Mouse (Mus musculus) cerebellum, adult 11-12 months (tissue): ENCODE results near the gene Ezh1.

Source experiments
- DNase-seq: peaks from one replicate; pipeline ENCODE4 v3.0.0; 2022

The Ezh1 gene

GRCm38 (mm10) chr11:101245855-101246701, 19.8 kb upstream of the Ezh1 start, which contains the start of gene Ramp2:
Gene Ramp2, plus strand, starts transcription at chr11:101246028.
- DNase-seq, result no peak

DNA sequence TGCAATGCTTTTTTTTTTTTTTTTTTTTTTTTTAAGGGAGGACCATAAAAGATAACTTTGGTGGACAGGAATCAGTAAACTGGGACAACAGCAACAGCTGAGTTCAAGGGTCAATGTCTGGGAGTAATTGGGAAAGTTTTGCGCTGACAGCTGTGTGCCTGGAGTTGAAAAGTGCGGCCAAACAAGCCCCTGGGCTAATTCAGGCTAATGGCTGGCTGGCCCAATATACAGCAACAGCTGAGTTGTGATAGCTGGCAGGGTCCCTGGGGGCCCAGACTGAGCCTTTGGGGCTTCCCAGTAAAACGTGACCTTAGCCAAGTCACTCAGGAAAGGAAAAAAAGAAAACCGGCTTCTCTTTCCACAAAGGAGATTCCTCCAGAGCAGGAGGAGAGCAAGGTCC, 18.8 kb upstream of the Ezh1 start:
- DNase-seq, result no peak

GRCm38 (mm10) chr11:101238071-101238647, 11.9 kb upstream of the Ezh1 start:
- no peak for DNase-seq

GRCm38 (mm10) chr11:101236782-101237181, 10.5 kb upstream of the Ezh1 start:
- DNase-seq, result no peak

- no peak for DNase-seq
Measured at GRCm38 (mm10) chr11:101235429-101235828, 9.2 kb upstream of the Ezh1 start.

DNA sequence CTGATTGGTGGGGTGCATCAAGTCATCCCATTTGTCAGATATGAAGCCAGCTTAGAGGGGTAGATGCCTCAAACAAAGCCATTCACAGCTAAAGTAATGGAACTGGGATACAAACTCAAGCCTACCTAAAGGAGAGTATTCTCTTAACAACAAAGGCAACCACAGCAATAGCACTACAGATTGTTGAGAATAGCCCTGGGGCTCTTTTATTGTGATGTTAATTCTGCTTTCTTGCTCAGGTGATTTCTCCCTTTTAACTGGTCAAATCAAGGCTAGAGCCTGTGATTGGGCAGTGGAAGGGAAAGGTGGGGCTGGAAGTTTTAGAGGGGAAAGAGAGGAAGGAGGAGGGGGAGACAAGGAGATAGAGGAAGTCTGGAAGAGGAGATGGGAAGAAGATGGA, 7.9 kb upstream of the Ezh1 start:
- DNase-seq, result no peak

DNA sequence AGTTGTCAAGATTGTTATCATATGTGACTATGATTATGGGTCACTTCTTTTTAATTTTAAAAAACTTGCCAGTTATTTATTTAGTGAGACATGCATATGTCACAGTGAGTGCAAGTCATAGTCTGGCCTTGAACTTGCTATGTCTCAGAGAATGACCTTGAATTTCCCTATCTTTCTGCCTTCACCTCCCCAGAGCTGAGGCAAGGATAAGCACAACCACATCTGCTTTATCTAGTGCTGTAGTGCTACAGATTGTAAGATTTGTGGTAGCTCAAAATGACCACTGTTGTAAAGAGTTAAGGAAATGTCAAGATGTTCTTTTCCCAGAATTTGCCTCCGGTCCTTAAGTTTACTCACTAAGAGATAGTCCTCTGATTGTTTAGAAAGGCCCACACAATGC, 7.0 kb upstream of the Ezh1 start:
- no peak for DNase-seq

DNA sequence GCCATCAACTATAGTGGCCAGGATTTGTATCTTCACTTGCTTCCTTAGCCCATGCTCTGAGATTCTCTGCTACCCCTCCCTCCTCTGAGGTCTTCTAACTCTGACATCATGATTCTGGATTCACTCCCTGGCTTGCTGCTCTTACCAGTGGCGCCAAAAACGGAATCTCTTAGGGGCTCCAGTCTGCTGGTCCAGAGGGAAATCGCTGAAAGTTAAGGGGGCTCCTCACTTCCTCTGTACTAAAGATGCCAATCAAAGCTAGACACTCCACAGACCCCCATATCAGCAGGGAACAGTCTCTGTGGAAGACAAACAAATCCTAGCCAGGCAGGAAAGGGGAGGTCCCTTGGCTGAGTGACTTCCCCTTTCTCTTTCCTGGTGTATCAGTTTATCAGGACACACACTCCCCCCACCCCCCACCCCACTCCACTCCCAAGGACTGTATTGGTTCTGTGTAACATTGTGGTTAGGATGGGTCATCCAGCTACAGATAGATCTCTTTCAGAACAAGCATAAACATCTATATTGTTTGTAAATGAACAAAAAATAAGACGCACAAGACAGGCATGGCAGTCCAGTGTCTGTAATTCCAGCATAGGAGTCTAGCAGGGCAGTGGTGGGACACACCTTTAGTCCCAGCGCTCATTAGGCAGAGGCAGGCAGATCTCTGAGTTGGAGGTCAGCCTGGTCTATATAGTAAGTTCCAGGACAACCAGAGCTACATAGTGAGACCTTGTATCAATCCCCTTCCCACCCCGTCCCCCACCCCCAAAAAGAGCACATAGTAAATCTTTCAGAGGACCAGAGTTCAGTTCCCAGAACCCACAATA, 6.0 kb upstream of the Ezh1 start:
- DNase-seq, result no peak

- no peak for DNase-seq
Measured at GRCm38 (mm10) chr11:101230991-101231871, 5.0 kb upstream of the Ezh1 start.

GRCm38 (mm10) chr11:101230526-101230925, 4.3 kb upstream of the Ezh1 start:
- DNase-seq, result no peak

GRCm38 (mm10) chr11:101230061-101230511, 3.8 kb upstream of the Ezh1 start:
- no peak for DNase-seq

DNA sequence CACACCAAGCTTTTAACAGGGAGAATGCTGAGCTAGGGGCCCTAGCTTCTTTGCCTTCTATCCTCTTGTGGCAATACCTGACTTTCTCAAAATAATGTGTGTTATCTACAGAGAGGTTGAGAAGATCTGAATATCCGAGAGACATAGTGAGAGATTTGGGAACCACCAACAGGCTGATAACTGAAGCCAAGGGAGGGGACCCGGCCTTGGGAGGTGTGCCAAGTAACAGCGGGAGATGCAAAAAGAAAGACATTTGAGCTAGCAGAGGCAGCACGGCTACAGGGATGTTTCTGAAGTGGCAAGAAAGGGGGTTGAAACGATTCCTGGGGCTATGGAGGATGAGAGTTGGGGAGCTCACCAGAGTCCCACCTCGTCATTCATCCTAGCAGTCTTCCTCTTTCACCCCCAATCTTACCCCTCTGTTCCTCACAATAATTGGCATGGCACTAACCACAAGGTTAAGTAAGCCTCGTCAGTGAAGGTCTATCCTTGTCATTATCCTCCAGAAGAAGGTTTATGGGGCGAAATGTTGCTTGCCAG, 3.2 kb upstream of the Ezh1 start:
- DNase-seq, result no peak

- no peak for DNase-seq
Measured at GRCm38 (mm10) chr11:101225331-101226064, 765 bp downstream of the Ezh1 start.

GRCm38 (mm10) chr11:101224337-101224736, 1.9 kb downstream of the Ezh1 start:
- DNase-seq, result no peak

DNA sequence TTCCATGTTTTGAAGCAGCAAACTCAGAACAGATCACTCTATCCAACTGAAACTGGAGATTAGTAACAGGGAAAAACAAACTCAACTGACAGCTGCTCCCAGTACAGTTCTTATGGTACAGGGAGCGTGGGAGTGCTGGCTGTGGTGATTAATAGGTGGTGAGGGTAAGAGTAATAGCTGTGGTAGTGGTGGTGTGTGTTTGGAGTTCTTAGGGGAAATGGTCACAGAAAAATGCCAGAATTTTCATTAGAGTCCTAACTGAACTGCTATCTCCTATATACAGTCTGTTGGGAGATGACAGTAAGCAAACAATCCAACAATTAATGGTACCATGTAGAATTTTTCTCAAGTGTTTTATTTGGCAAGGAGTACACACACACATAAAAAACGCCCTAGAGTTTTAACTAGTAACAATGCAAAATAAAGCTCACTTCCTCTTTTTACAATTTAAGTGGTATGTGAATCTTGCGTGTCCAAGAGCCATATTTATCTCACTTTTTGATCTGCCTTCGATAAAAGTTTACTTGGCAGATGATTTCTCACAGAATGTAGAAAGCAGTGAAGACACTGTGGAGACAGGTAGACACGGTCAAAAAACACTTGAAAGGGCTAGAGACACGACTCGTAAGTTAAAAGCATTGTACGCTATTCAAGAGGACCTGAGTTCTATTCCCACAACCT, 4.8 kb downstream of the Ezh1 start:
- no peak for DNase-seq

GRCm38 (mm10) chr11:101220853-101221252, 5.4 kb downstream of the Ezh1 start:
- no peak for DNase-seq

- DNase-seq, result no peak
Measured at GRCm38 (mm10) chr11:101218436-101219055, 7.7 kb downstream of the Ezh1 start.

DNA sequence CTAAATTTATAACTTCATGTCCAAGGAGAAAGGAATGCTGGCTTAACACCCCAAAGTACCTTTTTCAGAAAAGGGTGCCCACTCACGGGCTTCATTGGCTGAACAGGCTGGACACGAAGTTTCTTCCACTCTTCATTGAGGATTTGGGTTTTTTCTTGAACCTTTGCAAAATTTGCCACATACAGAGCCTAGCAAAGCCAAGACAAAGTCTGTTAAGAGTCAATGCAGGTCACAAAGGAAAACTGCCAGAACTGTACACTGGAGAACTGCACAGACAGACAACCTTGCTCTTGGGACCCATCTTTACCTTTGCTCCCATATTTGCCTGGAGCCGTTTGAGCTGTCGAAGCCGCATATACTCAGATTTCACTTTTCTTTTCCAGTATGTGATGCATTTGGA, 9.3 kb downstream of the Ezh1 start:
- DNase-seq, result no peak

- DNase-seq, result no peak
Measured at GRCm38 (mm10) chr11:101211970-101212369, 14.3 kb downstream of the Ezh1 start.

GRCm38 (mm10) chr11:101200986-101201385, 25.3 kb downstream of the Ezh1 start:
- DNase-seq, result peak; percentile 83
